Mouse (Mus musculus): Measurements from ENCODE around the gene Rassf10.

Gene Rassf10

DNA sequence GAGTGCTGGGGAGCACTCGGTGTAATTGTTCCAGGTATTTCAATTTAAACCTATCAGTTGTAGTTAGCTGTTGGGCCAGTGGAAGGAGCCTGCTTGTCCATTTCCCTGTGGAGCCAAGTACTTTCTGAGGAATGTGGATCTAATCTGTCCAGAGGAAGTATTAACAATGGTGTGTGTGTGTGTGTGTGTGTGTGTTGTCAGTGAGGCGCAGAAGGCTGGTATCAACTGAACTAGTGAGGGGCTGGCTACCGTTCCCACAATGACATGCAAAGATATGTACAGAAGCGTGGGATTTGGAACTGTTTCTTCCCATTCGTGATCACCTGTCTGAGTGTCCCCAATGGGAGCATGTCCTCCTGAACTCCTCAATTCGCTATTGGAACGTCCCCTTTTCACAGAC, 3.2 kb downstream of the Rassf10 start:
- DNase-seq (ENCODE audit: extremely low read depth, insufficient read length, low spot score): no peak

DNA sequence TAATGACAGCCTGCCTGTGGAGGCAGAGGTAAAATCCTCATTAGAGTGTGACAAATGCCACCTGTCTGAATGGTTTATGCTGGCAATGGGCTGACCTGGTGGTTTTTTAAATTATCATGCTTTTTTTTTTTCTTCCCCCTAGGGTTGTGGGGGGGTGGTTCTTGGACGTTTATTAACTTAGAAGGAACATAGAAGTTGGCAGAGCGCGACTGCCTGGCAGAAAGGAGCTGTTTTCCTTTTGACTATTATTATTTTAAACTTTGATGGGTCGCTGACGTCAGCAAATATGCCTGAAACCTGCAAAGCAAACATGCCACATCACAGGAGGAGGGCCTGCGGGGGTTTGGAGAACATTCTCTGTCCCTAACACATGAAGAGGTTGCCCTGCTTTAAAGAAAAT, 3.9 kb downstream of the Rassf10 start:
- DNase-seq (ENCODE audit: extremely low read depth, insufficient read length, low spot score): no peak

DNA sequence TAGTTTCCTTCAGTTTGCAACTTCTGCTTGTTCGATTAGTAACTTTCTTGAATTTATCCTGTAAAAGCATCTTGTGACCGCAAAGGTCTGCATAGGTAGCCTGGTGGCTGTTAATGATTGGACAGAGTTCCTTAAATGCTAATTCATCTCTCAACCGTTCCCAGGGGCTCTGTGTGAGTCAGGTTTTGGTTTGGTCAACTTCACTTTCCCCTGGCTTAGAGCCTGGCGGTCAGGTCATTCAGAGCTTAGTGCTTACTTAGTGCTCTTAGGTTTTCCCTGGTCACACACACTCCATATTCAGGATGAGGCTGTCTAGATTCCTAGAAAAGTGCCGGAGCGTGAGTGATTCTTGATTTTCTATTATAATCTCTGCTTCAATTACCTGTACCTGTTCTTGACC, 12.6 kb downstream of the Rassf10 start:
- DNase-seq (ENCODE audit: extremely low read depth, insufficient read length, low spot score): no peak

DNA sequence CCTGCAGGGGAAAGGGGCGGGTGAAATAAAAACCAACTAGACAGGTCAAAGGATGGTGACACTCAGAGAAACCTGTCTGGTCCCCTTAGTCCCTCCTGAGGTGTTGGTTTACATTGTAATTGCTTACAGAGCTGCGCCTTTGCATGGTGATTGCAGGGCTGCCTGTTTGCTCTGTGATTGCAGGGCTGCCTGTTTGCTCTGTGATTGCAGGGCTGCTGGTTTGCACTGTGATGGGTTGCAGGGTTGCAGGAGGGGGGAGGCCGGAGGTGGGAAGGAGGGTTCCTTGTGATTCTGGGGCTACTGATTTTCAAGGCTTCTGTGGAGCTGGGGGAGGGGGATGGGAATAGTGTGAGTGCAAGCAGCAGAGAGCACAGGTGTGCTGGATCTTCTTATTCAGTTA, 13.0 kb downstream of the Rassf10 start:
- no peak for DNase-seq (ENCODE audit: extremely low read depth, insufficient read length, low spot score)

DNA sequence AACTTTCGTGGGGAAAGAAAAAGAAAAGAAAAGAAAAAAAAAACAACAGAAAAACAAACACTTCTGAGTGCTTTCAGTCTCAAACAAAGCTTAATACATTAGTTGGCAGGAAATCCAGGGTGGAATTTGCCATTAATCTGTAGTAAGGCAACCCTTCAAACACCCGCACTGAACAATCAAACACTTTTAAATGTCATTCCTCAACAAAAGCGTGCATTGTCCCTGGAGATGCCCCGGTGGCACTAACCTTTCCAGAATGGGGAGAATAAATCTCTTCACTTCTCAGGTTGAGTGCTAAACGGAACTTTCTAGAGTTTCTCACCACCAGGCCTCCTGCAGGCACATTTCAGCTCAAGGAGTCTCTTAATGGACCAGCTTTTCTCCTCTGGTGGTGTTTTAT, 29.6 kb downstream of the Rassf10 start:
- no peak for DNase-seq (ENCODE audit: extremely low read depth, insufficient read length, low spot score)

DNA sequence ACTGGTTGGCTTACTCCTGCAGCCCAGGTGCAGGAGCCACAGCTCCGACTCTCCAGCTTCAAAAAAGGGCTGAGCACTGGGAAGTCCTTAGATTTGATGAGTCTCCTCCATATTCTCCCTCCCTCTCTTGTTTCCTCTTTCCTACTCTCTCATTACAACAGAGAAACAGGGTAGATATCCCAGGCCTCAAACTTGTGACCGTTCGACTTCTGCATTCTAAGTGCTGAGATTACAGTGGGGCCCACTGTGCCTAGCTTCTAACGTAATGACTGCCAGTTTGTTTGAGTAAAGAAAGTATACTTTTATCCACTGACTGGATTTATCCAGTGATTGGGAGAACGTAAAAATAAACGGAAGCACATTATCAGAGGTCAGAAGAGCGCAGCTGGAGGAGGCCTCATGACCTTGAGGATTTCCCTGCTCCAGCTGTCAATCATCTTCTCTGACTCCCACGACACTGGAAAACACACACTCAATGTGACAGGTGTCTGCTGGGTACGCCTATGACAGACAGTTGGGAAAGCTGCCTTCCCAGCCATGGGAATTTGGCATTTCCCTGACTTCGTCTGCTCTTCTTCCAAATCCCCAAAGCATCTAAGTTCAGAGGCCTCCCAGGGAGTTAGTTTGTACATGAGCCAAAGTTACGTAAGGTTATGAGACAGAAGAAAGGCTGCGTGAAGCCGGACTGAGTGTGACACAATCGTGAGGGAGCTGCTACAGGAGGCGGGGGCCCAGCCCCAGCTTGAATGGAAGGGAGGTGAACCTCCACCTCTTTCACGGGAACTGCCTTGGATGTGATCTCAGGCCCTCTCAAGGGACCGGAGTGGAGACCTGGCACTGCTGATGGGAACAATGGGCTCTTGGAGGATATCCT, 31.2 kb downstream of the Rassf10 start:
- DNase-seq (ENCODE audit: extremely low read depth, insufficient read length, low spot score): no peak

DNA sequence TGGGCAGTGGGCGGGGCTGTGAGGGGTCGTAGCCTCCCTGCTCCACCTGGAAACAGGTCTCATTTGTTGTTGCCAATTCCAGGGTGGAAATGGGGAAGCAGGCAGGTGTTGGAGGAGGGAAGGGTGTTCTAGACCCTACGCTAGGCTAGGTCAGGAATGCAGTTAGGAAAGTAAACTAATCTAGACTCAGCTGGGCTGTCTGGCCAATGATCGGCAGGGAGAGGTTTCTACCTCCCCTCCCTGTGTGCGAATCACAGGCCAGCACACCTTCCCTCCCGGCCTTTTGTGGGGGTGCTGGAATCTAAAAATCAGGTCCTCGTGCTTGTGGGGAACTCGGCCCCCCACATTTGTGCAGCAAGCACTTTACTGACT, 31.8 kb downstream of the Rassf10 start:
- no peak for DNase-seq (ENCODE audit: extremely low read depth, insufficient read length, low spot score)

DNA sequence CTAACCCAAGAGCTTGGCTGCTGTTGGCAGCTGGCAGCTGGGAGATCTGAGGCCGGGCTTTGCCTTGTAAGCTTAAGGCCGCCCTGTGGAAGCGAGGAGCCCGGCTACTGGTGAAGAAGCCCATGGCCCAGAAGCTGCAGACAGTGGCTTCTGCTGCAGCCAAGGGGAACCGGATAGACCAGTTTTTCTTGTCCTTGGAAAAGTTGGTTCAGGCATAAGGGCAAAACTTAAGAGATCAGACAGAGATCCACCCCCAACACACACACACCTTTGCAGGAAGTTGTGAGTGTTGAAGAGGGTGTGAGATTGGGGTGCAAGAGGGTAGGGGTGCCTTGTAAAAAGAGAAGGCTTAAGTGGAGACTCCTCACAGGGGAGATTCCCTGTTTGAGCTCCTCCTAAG, 39.2 kb downstream of the Rassf10 start:
- DNase-seq (ENCODE audit: extremely low read depth, insufficient read length, low spot score): no peak

DNA sequence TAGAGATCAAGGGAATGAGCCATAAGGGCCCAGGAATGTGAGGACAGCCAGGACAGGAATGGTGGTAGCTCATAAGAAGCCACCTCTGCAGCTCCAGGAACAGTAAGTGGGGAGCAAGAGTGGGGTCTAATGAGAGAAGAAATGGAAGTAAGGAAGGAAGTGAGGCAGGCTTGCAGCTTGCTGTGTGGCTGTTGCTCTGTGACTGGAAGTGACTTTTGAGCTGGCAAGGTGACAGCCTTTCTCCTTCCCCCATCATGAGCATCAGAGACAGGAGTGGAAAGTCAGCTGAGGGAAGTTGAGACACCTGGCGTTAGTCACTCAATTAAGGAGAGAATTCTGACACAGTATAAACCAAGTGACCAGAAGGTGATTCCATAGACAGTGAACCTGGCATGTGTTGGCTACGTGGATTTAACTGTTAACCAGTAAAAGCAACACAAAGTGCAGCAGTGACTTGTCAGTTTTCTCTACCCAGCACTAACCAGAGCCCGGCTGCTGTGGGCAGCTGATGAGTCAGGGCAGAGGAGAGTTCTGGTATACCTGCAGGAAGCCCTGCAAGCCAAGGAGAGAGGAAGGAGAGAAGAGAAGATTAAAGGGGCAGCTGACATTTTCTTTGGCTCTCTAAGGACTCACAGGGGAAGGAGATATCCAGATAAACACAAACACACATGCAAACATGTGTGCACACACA, 49.9 kb downstream of the Rassf10 start:
- DNase-seq (ENCODE audit: extremely low read depth, insufficient read length, low spot score): no peak

DNA sequence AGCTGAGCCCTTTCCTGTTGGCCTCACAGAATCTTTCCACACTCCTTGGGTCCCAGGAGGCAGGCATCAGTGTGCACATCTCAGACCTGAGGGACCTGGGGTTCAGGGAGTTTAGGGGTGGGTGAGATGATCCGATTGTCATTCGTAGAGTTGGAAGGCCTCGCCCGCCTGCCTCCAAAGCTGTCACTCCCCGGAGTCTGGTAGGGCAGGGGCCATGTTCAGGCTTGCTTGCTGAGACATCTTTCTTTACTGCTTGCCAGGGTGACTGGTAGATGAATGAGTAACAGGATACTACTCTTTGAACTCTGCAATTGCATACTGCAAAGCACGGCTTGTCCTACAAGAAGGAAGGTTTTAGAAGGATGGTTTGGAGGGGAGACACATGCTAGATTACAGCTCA, 52.0 kb downstream of the Rassf10 start:
- DNase-seq (ENCODE audit: extremely low read depth, insufficient read length, low spot score): no peak

Data from 3134 (cell line).